Mouse (Mus musculus) G1E (cell line): ENCODE measurements around the gene Prkcb. TPM values are rescaled to one million over a fixed set of nuclear protein-coding genes. Genes with fewer than 3 reads are reported as not detected.

Experiments
- ATAC-seq: 2 replicates; pipeline ENCODE4 v1.8.0; 2016; ENCODE audit warnings: mild to moderate bottlenecking; ENCODE audit not compliant: insufficient number of reproducible peaks, poor library complexity, low FRiP score, severe bottlenecking; ENCODE audit errors: extremely low read depth
- DNase-seq: peaks from one replicate; pipeline ENCODE4 v3.0.0; 2012; ENCODE audit warnings: low spot score
- H3K27me3 ChIP-seq: 2 replicates; pipeline ENCODE4 v1.6.1; 2012; ENCODE audit warnings: mild to moderate bottlenecking, low read length, inconsistent platforms; ENCODE audit not compliant: insufficient read depth
- H3K36me3 ChIP-seq: replicated peaks from 2 replicates; pipeline ENCODE3; 2012; ENCODE audit warnings: mild to moderate bottlenecking, inconsistent platforms
- H3K4me1 ChIP-seq: 2 replicates; pipeline ENCODE4 v1.6.1; 2012; ENCODE audit warnings: low read depth, low read length, inconsistent platforms, mixed read lengths; ENCODE audit not compliant: insufficient read depth
- H3K4me3 ChIP-seq: 2 replicates; pipeline ENCODE4 v1.5.1; 2012; ENCODE audit warnings: low read depth, mild to moderate bottlenecking, inconsistent platforms, low read length, moderate library complexity, mixed read lengths
- H3K9me3 ChIP-seq: replicated peaks from 2 replicates; pipeline ENCODE4 v1.6.1; 2012; ENCODE audit warnings: inconsistent platforms
- CTCF ChIP-seq: IDR thresholded peaks from 2 replicates; pipeline ENCODE4 v1.5.1; 2012; ENCODE audit warnings: low read depth, low read length, inconsistent platforms, mixed read lengths
- GATA1 ChIP-seq: IDR thresholded peaks from 2 replicates; pipeline ENCODE4 v1.6.1; 2012; ENCODE audit warnings: borderline replicate concordance, low read length, inconsistent platforms, mixed read lengths
- GATA2 ChIP-seq: IDR thresholded peaks from 2 replicates; pipeline ENCODE4 v1.6.1; 2012; ENCODE audit warnings: low read depth, low read length, inconsistent platforms, borderline replicate concordance
- POLR2AphosphoS5 ChIP-seq: IDR thresholded peaks from 2 replicates; pipeline ENCODE4 v1.6.1; 2012; ENCODE audit warnings: low read depth, low read length, inconsistent platforms; ENCODE audit not compliant: insufficient replicate concordance
- TAL1 ChIP-seq: conservative IDR thresholded peaks from 2 replicates; pipeline ENCODE4 v1.6.1; 2012; ENCODE audit warnings: low read depth, low read length, inconsistent platforms, mixed read lengths
- polyA plus RNA-seq: library from polyadenylated mRNA; stranded (reverse); fragments of >175 nt; gene quantifications from 2 replicates; pipeline ENCODE4 v1.2.3, GENCODE M21; 2012
- total RNA-seq, 2 experiments: library from RNA; stranded (forward) in 1 of 2; stranded (reverse) in 1 of 2; fragments of 200-1000 nt in 1 of 2; fragments of >200 nt in 1 of 2; fragmentation: Nextera tagmentation in 1 of 2; gene quantifications; 2 replicates each; pipeline ENCODE4 v1.2.3; 2014 to 2017

Prkcb gene
- total and polyA plus RNA-seq, 3 experiments, result 0.55 TPM; not detected in 2

- peaks cover 77% of the 10 kb centered on the region for H3K9me3 ChIP-seq
- H3K4me3 ChIP-seq, result no peak overlapping the region
- TF ChIP-seq POLR2AphosphoS5 (no peak), GATA2 (no peak), GATA1 (no peak), TAL1 (no peak), CTCF (no peak)
- H3K4me1 ChIP-seq, result no peaks in the 10 kb centered on the region
- H3K36me3 ChIP-seq, result no peaks in the 10 kb centered on the region
- no peaks in the 10 kb centered on the region for H3K27me3 ChIP-seq
- ATAC-seq (no peak), DNase-seq (no peak)
Measured at GRCm38 (mm10) chr7:122610161-122610560, 321.6 kb downstream of the Prkcb start.

DNA sequence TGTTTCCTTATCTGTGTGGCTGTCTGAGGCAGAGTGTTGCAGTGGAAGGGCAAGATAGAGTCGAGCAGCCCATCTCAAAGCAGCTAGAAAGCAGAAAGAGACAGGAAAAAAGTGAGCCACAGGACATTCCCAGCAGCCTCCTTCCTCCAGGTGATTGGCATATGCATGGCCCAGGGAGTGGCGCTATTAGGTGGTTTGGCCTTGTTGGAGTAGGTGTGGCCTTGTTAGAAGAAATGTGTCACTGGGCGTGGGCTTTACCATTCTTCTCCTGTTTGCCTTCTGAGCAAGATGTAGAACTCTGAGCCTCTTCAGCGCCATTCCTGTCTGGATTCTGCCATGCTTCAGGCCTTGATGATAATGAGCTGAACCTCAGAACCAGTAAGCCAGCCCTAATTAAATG lies 325.3 kb downstream of the Prkcb start:
- DNase-seq (no peak), ATAC-seq (no peak)
- H3K4me3 ChIP-seq, result no peak overlapping the region
- peaks cover 63% of the 10 kb centered on the region for H3K9me3 ChIP-seq
- TF ChIP-seq POLR2AphosphoS5, result no peak
- TF ChIP-seq TAL1, result no peak
- TF ChIP-seq CTCF, result no peak
- TF ChIP-seq GATA2, result no peak
- TF ChIP-seq GATA1, result no peak
- H3K36me3 ChIP-seq, result no peaks in the 10 kb centered on the region
- no peaks in the 10 kb centered on the region for H3K27me3 ChIP-seq
- H3K4me1 ChIP-seq, result no peaks in the 10 kb centered on the region

- DNase-seq (no peak), ATAC-seq (no peak)
- Histone ChIP-seq H3K27me3 (no peaks in the 10 kb centered on the region), H3K36me3 (no peaks in the 10 kb centered on the region), H3K4me1 (no peaks in the 10 kb centered on the region), H3K4me3 (no peak overlapping the region), H3K9me3 (peaks cover 71% of the 10 kb centered on the region)
- TF ChIP-seq GATA2 (no peak), POLR2AphosphoS5 (no peak), TAL1 (no peak), CTCF (no peak), GATA1 (no peak)
Measured at GRCm38 (mm10) chr7:122622125-122622774, 333.7 kb downstream of the Prkcb start.

- TF ChIP-seq CTCF (no peak), TAL1 (no peak), GATA2 (no peak), GATA1 (no peak), POLR2AphosphoS5 (no peak)
- H3K4me1 ChIP-seq, result no peaks in the 10 kb centered on the region
- H3K36me3 ChIP-seq, result no peaks in the 10 kb centered on the region
- H3K9me3 ChIP-seq, result peaks cover 68% of the 10 kb centered on the region
- DNase-seq, result no peak
- H3K4me3 ChIP-seq, result no peak overlapping the region
- H3K27me3 ChIP-seq, result no peaks in the 10 kb centered on the region
- no peak for ATAC-seq
Measured at GRCm38 (mm10) chr7:122623753-122624152, 335.2 kb downstream of the Prkcb start.

DNA sequence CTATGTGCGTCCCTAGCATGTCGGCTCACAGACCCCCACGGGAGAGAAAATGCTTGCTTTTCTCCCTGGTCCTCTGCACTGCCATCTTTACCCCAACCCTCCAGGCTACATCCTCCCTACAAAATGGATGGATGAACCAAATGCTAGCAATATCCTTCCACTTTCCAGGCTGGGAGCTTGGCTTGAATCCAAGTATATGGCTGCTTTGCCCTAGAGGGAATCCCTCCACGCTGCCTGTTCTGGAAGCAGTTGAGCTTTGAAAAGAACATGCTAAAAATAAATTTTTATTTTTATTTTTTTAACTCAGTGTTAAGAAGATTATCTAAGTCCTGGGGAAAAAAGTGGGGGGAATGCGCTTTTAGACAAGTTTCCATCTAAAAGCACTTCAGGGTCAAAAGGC lies 339.5 kb downstream of the Prkcb start:
- H3K4me3 ChIP-seq, result no peak overlapping the region
- ATAC-seq, result no peak
- no peaks in the 10 kb centered on the region for H3K36me3 ChIP-seq
- DNase-seq, result no peak
- H3K9me3 ChIP-seq, result peaks cover 65% of the 10 kb centered on the region
- TF ChIP-seq POLR2AphosphoS5 (no peak), GATA2 (no peak), TAL1 (no peak), CTCF (no peak), GATA1 (no peak)
- no peaks in the 10 kb centered on the region for H3K27me3 ChIP-seq
- H3K4me1 ChIP-seq, result no peaks in the 10 kb centered on the region

GRCm38 (mm10) chr7:122630386-122630785 lies 341.8 kb downstream of the Prkcb start:
- H3K27me3 ChIP-seq, result no peaks in the 10 kb centered on the region
- H3K9me3 ChIP-seq, result peaks cover 62% of the 10 kb centered on the region
- ATAC-seq (no peak), DNase-seq (no peak)
- H3K4me1 ChIP-seq, result no peaks in the 10 kb centered on the region
- TF ChIP-seq CTCF (no peak), POLR2AphosphoS5 (no peak), GATA1 (no peak), GATA2 (no peak), TAL1 (no peak)
- no peak overlapping the region for H3K4me3 ChIP-seq
- H3K36me3 ChIP-seq, result no peaks in the 10 kb centered on the region
